Mouse (Mus musculus): Measurements from ENCODE around the gene Arpp19.

Gene Arpp19

DNA sequence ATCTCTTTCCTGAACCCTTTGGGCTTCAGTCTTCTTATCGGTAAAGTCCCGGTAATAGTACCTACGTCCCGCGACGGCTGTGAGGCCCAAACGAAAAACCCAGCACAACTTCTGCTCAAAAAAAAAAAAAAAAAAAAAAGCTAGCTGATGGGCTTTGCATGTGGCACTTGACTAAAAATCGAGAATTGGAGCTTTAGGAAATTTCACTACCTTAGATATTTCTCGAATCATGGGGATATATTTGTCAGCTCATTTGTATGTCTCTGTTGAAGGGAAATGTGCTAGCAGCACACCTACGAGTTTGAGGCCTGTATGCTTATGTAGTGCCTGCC lies 909 bp downstream of the Arpp19 start:
- no peak for DNase-seq (ENCODE audit: low spot score in 2 of 2)

DNA sequence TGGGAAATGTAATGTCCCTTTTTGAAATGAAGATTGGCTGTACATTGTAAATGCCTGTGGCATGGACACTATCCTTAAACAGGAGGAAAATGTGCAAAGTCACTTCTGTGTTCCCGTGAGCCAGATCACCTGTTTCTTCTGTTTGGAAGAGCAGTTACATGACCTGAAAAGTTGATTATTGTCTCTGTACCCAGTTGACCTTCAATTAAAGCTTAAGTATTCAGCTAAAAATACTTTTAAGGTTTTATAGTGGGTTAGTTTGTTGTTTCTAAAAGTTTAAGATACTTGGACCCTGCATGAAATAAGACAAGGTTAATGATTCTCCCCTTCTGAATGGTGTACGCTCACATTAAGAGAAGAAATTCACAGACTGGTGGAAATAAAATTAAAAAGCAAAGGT lies 3.2 kb downstream of the Arpp19 start:
- DNase-seq (ENCODE audit: low spot score in 2 of 2), result no peak

DNA sequence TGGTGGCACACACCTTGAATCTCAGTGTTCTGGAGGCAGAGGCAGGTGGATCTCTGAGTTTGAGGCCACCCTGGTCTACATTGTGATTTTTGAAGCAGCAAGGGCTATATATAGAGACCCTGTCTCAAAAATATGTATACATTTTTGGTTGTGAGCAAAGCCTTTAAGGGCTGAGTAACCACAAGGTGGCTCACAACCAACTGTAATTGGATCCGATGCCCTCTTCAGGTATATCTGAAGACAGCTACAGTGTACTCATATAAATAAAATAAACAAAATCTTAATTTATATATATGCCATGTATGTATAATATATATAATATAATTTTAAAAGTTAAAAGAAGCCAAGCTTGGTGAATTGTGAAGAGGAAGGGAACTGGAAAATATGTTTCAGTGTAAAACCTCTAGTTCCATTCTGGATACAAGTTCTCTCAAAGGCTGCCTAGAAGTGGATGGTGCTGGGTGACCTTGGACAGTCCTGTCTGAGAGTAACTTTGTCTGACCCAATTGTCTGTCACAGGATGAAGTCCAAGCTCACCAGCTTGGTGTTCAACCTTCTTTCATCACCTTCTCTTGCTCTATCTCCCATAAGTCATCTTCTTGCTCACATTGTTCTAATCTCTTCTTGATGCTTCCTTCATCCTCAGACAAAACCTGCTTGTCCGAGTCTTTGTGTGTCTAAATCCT lies 4.6 kb downstream of the Arpp19 start:
- DNase-seq (ENCODE audit: low spot score in 2 of 2), result no peak

DNA sequence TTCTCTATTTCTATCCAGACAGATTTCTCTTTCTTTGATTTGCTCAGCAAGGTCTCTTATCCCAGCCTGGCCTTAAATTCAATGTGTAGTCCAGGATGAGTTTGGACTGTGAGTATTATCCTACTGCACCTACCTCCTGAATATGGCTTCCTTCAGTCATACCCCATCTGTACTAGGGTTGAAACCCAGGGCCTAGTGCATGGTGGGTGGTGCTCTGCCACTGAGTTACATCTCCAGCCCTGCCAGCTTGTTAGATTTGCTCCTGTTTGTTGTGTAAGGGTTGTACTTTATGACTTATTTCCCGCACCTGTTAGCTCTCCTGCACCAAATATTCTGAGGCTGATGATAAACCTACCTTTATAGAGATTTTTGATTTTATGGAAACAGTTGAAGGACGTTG lies 5.8 kb downstream of the Arpp19 start:
- DNase-seq (ENCODE audit: low spot score in 2 of 2), result no peak

DNA sequence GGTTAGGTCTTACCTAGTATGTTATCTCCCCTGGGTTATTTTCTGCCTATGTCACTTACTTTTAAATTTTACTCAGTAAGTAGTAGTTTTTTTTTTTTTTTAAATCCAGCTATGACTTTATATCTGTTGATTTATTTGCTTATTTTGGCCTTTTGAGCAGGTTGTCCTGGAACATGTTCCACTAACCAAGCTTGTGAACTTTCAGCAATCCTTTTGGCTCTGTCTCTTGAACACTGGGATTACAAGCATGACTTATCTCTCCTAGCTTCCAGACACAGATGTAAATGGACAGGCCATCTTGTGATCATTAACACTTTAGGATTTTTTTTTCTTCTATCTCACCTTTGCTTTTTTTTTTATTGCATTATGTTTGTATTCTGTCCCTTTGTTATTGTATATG lies 9.7 kb downstream of the Arpp19 start:
- no peak for DNase-seq (ENCODE audit: low spot score in 2 of 2)

DNA sequence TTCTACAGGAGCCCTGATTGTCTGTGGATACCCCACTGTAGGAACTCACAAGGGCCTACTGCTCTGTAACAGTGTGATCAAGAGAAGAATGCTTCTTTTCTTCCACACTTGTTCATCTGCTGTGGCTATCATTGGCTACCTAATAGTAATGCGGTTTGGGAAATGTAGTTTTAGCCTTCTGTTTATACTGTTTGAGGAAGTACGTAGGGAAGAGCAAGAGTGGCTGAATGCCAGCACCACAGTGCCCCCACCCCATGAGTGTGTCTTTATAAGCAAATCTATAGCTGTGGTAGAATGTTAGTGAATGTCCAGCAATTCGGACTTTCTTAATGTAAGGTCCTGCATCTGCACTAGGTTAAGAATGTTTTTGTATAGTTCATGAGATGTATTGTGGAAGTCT lies 11.7 kb downstream of the Arpp19 start:
- DNase-seq (ENCODE audit: low spot score in 2 of 2), result no peak

DNA sequence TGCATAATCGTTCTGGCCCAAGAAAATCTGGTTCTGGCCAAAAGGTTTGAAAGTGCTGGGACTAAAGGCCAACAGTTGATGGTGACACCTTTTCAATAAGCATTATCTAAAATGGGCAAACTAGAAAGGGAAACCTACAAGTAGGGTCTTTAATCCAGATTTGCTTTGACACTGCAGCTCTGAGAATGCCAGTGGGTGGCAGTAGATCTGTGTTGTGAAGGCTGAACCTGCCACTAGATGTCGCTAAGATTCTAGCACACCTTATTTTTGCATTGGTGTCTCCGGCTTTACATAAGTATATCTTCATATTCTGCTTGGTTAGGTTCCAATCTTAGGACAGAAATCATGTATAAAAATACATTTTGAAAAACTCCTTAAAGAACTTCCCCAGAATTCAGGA lies 12.6 kb downstream of the Arpp19 start:
- DNase-seq (ENCODE audit: low spot score in 2 of 2), result peak; percentile 86 to 87

DNA sequence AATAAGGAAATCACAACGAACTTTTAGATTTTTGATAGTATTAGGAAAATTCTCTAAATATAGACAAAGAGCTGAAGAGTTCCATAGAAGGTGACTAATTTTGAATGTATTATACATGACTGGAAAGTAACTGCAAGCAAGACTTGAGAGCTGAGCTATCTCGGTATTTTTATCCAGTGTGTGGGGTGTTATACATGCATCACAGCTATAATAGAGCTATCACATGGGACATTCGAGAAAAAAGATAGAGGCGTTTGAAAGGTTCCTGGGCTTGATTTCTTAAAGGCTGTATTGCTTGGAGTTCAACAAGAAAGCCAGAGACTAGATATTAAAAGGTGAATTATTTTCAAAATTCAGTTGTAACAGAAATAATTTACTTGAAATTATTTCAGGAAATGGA lies 14.4 kb downstream of the Arpp19 start:
- no peak for DNase-seq (ENCODE audit: low spot score in 2 of 2)

DNA sequence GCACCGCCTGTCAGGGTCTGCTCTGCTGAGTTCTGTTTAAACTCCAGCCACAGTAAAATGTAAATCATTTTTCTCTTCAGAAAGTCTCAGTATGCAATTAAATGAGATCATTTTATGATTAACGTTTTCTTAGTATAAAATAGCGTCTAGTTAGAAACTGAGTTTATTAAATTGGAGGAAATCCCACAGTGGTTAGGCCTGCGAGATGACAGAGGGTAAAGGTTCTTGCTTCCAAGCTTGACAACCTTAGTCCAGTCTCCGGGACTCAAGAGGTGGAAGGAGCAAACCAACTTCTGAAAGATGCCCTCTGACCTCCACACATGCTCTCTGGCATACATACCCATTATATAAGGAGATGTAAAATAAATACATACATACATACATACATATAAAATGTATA lies 17.6 kb downstream of the Arpp19 start:
- no peak for DNase-seq (ENCODE audit: low spot score in 2 of 2)

DNA sequence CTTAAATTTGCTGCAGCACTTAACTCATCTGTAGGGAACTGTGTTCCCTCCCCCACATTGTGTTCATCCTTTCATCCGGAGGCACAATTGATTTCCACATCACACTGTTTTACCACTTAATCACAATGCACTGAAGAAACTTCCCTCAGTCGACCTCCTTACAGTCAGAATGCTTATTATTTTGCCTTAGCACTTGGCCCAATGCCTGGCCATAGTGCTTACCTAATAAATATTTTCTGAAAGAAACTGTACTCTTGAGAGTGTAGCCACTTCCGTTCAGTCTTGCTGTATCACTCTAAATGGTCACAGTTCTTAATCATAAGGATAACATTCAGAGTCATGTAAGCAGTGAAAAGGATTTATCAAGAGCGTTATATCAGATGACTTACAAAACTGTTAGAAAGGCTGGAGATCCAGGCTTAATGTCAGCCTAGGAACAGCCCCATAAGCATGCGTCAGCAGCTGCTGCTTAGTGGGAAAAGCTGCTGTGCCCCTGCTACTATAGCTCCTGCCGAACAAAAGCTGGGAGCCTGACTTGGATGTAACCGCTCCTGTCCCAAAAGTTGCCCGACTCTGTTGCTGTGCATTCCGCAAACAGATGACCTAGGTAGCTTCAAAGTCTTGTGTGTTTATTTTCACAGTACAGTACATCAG lies 27.4 kb downstream of the Arpp19 start:
- no peak for DNase-seq (ENCODE audit: low spot score in 2 of 2)

DNA sequence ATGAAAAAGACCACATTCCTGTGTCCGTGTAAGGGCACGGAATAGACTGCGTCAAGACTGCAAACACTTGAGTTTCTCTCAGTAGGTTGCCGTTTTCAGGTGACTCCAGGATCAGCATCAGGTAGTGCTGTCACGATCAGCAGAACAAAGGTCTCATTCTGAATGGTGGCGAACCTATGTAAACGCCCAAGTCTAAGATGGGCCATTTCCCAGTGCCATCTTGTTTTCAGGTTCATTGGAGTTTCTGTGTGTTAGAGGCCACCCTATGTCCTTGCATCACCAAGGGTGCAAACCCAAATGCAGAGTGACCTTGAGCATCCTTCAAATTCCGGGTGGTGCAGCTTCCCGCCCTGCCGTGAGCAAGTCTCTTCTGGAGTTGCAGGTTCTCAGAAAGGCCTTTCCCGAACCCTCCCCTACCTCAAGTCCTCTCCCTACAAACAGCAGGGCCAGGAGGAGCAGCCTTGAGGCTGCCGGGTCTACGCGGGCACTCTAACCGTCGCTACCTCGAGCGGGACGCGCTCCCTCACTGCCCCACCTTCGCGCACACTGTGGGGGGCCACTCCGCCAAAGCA lies 33.1 kb downstream of the Arpp19 start, which contains the start of gene Myo5a:
Myo5a (plus strand) TSS at position 559 of the 572 bp plus-strand sequence.
- no peak for DNase-seq (ENCODE audit: low spot score in 2 of 2)

DNA sequence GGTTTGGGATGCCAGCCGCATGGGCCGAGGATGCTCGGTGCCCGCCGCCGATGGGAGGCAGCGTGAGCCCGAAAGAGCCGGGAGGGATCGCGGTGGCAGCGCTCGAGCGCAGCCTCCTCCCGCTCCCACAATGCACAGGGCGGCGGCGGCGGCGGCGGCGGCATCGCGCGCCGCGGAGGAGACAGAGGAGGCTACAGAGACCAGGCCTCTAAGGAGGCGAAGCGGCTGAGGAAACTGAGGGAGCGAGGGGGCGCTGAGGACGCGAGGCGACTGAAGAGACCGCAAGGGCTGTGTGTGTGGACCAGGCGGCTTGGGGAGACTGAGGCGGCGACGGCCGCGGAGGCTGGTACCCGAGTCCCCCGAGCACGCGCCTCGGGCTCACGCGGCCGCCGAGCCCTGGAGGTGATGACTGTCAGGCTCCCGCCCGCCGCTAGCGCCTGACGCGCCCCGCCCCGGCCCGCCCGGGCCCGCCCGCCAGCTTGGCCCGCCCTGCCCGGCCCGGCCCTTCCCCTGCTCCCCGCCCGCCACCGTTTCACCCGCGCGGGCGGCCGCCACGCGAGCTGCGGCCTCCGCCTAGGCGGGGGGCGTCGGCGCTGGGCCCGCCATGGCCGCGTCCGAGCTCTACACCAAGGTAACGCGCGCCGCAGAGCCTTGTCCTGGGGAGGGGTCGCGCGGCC lies 33.8 kb downstream of the Arpp19 start:
- peak; percentile 85 for DNase-seq (ENCODE audit: low spot score in 2 of 2)

DNA sequence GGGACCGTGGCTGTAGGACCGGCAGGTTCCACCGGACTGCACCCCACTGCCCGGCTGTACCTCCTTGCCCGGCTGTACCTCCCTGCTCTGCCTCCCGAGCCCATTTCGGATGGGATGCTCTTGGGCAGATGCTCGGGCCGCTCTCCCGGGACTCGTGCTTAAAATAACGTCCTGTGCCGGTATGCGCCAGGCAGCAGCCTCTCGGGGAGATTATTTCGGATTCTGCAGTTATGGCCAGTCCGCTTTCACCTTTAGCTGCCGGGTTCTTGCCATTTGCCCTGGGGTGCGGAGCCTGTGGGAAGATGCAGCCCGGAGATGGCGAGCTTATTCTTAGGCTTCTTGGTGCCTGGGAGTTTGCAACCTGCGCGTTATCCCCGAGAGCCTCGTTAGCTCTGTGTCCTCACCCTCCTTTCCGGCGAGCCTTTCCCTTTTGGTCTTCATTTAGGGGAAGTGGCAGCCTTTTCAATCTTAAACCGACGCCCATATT lies 34.3 kb downstream of the Arpp19 start:
- peak; percentile 50 to 55 for DNase-seq (ENCODE audit: low spot score in 2 of 2)

DNA sequence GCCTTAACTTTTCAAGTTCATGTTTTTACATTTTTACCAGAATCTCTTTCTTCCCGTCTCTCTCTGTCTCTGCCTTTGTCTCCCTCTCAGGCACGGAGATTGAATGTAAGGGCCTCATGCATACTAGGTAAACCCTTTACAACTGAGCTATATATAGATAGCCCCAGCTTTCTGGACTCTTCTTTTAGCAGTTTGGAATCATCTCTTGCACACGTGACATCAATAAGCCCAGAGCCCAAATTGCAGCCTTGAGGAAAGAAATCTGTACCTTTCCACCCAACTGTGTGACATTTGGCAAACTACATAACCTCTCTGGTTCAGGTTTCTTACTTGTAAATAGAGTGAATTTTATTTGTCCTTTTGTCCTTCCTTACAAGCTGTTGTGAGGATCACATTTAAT lies 34.9 kb downstream of the Arpp19 start:
- no peak for DNase-seq (ENCODE audit: low spot score in 2 of 2)

DNA sequence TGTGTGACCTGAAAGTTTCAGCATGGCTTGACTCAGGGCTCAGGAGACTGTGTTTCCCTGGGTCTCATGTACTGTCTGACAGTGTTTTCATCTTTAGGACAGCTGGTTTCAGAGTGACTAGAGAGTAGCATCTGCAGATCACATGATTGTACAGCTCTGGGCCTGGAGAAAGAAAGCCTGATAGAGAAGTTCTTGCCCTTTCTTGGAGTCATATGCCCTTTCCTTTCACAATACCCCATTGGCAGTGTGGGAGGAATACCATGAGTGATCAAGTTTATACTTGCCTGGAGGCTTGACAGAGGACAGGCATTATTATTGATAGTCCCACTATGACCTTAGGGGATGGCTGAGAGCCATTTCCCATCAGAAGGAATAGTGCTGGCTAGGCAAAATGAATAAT lies 39.8 kb downstream of the Arpp19 start:
- DNase-seq (ENCODE audit: low spot score in 2 of 2), result no peak

DNA sequence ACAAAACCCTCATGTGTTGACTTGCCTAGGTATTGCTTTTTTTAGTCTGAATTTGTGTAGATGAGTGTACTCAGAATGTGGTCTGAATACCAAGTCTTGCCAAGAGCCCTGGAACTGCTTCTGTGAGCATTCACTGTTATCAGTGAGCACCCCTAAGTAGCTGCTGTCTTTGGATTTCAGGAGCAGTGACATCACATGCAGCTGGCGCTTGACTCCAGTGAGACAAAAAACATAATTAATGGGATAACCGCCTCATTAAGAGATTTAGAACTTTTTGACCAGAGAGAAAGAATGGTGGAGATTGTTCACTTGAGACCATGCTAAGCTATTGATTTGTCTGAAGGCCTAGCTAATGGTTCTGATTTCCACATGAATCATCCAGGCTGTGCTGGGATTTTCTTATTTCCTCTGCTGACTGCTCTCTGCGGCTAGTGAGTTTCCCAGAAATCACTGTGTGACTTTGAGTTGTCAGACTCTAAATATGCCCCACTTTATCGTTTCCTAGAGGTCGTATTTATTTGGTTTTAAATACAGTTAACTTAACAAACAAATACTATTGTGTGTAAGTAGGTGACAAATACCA lies 47.9 kb downstream of the Arpp19 start:
- DNase-seq (ENCODE audit: low spot score in 2 of 2), result peak in 1 of 2 experiments; percentile 60

DNA sequence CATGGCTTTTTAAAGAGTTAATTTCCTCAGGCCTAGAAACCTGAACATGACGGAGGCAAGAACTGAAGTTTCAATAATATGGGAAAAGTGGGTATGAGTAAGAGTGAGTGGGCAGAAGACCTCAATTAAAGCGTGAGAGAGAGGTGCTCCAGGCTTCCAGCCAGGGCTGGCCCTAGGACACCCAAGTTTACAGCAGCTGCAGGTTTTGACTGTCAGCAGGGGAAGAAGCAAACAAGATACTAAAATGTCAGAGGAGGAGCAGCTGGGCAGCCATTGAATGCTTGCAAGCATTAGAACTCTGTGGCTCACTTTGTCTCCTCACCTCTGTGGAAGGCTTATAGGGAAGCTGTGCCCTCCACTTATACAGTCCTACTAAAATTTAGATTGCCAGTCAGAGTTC lies 50.4 kb downstream of the Arpp19 start:
- no peak for DNase-seq (ENCODE audit: low spot score in 2 of 2)

DNA sequence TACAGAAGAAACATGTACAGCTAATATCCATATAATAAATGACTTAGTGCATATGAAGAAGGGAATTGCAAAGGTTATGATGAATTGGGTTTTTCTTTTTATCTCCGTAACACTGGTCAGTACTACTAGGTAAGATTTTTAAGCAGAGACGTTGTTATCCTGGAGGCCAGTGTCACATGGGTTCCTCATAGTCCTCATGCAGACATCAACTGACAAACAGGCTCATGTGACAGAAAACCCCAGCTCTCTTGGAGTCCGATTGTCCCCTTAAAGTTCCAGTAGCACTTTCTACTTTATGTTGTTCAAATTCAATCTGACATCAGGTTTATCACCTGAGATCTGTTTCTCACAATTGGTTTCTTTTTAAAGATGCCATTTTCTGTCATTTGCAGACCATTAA lies 51.9 kb downstream of the Arpp19 start:
- no peak for DNase-seq (ENCODE audit: low spot score in 2 of 2)

DNA sequence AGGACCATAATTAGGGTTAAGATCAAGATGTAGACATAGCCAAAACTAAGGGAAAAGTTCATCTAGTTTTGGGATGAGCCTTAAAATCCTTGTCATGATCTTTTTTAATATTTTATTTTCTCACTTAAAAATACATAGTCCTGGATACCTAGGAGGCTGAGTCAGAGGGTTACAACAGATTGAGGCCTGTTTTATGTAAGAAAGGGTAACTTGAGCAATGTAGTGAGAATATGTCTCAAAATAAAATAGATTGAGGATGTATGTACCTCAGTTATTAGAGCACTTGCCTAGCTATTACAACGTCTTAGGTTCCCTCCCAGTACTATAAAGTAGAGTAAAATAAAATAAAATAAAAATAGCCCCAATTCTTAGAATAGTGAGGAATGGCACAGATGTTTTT lies 54.7 kb downstream of the Arpp19 start:
- DNase-seq (ENCODE audit: low spot score in 2 of 2), result no peak

DNA sequence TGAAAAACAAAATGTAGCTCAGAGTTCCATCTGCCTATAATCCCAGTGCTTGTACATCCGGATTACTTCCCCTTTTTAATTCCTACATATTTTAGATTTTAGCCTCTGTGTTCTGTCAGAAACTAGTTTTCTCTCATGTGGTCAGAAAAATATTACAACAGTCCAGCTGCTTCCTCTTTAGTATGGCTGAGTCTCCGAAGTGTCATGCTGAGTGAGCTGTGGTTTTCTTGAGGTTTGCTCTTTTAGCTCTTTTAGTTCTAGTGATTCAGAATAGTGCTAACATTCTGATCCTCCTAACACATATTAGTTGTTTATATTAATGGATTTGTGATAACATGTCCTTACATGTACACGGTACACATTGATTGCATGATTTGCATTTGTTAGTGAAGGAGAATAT lies 57.3 kb downstream of the Arpp19 start:
- no peak for DNase-seq (ENCODE audit: low spot score in 2 of 2)

DNA sequence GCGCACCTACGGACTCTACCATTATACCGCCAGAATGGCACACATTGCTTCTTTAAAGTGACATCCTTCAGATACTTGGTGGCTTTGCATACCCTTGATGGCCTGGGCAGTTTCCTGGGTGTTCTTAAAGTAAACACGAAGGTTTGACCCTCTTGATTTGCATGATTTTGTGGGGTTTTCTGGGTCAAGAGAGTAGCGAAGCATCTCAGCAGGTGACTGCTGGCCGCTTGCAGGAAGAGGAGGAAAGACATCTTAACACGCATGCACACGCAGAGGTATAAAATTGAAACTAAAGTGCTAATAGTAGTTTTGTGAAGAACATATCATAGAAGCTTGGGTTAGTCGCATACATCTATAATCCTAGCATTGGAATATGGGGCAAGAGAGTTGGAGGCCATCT lies 61.5 kb downstream of the Arpp19 start:
- DNase-seq (ENCODE audit: low spot score in 2 of 2), result no peak

DNA sequence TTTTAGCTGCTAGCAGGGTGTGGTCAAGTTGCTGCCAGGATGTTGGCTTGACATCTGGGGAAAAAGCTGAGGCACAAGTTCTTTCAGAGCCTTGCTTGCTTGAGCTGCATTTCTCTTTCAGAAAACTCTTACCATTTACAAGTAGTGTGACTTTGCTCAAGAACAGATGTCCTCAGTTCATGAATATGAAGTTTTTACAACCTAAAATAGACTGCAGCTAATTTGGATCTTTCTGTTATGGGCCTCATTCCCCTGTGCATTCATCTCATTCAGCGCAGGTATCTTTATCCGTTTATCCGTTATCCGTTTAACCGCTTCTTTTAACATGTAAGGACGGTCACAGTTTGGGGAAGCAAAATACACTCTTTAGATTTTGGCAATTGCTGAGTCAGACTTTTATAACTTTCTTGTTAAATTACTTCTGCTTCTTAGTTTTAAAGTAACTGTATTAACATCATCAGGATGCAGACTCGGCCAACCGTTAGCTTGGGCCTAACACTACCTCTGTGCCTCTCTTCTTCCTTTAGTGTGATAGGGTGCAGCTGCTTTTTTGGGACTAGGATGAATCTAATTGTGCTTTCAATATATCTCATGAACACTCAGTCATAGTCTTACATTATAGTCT lies 62.9 kb downstream of the Arpp19 start:
- DNase-seq (ENCODE audit: low spot score in 2 of 2), result no peak

Data from right cerebral cortex, postnatal 10 days (tissue).